In genomic region chr7:116446645-116447044, GRCm38 (mm10) we compare ENCODE assay signal across 18 mouse cellular contexts. TPM values are rescaled to one million over a fixed set of nuclear protein-coding genes. Genes with fewer than 3 reads are reported as not detected.
DNase-seq lines count a peak whose midpoint lies in the region; ATAC-seq and TF ChIP-seq lines count a peak whose summit lies in the region.
"Had no signal": no experiment of that assay in that cellular context is flagged by ENCODE, and none has a peak within 500 bp of the region (broad histone marks: within the 10 kb centered on the region; RNA-seq: fewer than 3 reads in every experiment).

No protein-coding gene starts in this region.

- TF ChIP-seq CTCF in lung, adult 2 months (IDR thresholded peaks at IDR 0.05; ENCODE audit: insufficient read depth, low read length) = no peak

- TF ChIP-seq POLR2A in lung, adult 2 months (IDR thresholded peaks at IDR 0.05; ENCODE audit: borderline replicate concordance, extremely low read depth, low read depth, low read length) = no peak

- intact Hi-C loops in gastrocnemius, postnatal 36 days (cut with DNase I) = no loop called here

- DNase-seq in gastrocnemius, postnatal 10 days = peak; percentile 6
- DNase-seq in gastrocnemius, postnatal 36 days = no peak
- peak; percentile 8 to 29 for DNase-seq in lung, adult 18-20 months
- DNase-seq in lung, adult 2 months = no peak
- DNase-seq in adipocyte (ENCODE audit: low spot score) = no peak
- no peak for DNase-seq in cerebellum, adult 8-10 months
- DNase-seq: heart, postnatal 4 days; kidney, adult 2 months; kidney, postnatal 25 days; liver, embryonic 13.5 days; right cerebral cortex, adult 18-20 months; thymus, adult 2 months had no signal

- ATAC-seq in common myeloid progenitor, adult 5-6 weeks (replicated peaks; ENCODE audit: low read depth, poor library complexity, severe bottlenecking) = peak; percentile 74
- ATAC-seq in monocyte, adult 5-6 weeks (replicated peaks; ENCODE audit: insufficient number of reproducible peaks, low FRiP score, low TSS enrichment, poor library complexity, severe bottlenecking) = peak; percentile 89
- ATAC-seq: midbrain, embryonic 13.5 days had no signal

- 73% methylated on average over 3 of the region's 3 CpGs for WGBS in lung, adult 2 months

- peaks cover 6% of the 10 kb centered on the region for H3K4me1 ChIP-seq in lung, adult 2 months (ENCODE audit: control insufficient read depth, insufficient read depth, low read length)

- H3K4me3 ChIP-seq in lung, adult 2 months (replicated peaks; ENCODE audit: extremely low read depth, low read depth, low read length) = no peak overlapping the region
- H3K4me3 ChIP-seq: forebrain, embryonic 12.5 days; limb, embryonic 10.5 days; liver, embryonic 13.5 days; midbrain, embryonic 13.5 days; stomach, embryonic 15.5 days had no signal

RNA-seq across cellular contexts. Expression of gene Pik3c2a, which starts 3.4 kb away (rescaled TPM):
- 10 to 100 TPM; 11.4 to 16.1 TPM for total RNA-seq in gastrocnemius, postnatal 10 days (2021)
- total RNA-seq in gastrocnemius, postnatal 36 days (2021) = 1 to 10 TPM; 7.1 to 7.6 TPM
- 3.4 and 5.5 TPM in 2 replicates for polyA plus RNA-seq in lung, adult 2 months (2012; rRNA removed)
- total RNA-seq in common myeloid progenitor, adult 5-6 weeks (2017) = 4.5 and 6.4 TPM in 2 replicates
- total RNA-seq in monocyte, adult 5-6 weeks (2017) = 39.6 to 52.8 TPM (median 50.0 TPM) in 3 replicates

RNA-seq across cellular contexts. Expression of gene Nucb2, which starts 57.5 kb away (rescaled TPM):
- total RNA-seq in gastrocnemius, postnatal 10 days (2021) = 10 to 100 TPM; 16.6 to 20.2 TPM
- 1 to 10 TPM; 4.2 to 6.2 TPM for total RNA-seq in gastrocnemius, postnatal 36 days (2021)
- polyA plus RNA-seq in lung, adult 2 months (2012; rRNA removed) = 6.7 and 9.5 TPM in 2 replicates
- total RNA-seq in common myeloid progenitor, adult 5-6 weeks (2017) = 7.7 and 14.3 TPM in 2 replicates
- total RNA-seq in monocyte, adult 5-6 weeks (2017) = 19.3 to 35.3 TPM (median 33.1 TPM) in 3 replicates

Comparison
In these comparisons a context has a peak if more than half of its experiments do, and no peak if none do; other contexts are left out.
1. DNase-seq: peak in gastrocnemius, postnatal 10 days (single experiment) and lung, adult 18-20 months (2 of 2); none in gastrocnemius, postnatal 36 days (0 of 2), lung, adult 2 months (single experiment), adipocyte (single experiment) and cerebellum, adult 8-10 months (single experiment).